Mouse (Mus musculus): ENCODE data around the gene Olfr324. TPM values are rescaled to one million over a fixed set of nuclear protein-coding genes. Genes with fewer than 3 reads are reported as not detected.

Gene Olfr324
- total RNA-seq (2023) = not detected

DNA sequence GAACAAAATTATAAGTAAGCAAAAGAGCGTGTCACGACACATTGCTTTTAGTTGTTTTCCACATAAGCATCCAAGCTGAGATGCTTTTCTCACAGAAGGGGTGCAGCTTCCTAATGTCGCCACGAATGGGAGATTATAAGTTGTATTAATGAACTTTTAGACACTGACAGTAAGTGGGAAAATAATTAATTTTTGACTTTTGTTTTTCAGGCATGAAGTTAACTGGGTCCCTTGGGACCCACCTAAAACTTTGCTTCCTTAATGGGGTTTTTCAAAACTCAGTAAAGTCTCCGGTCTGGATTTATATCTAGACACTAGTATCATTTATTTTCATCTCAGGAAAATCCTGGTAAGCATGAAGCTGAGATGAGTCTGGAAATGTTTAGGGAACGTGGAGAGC, at the start of gene Olfr324:
Gene Olfr324, plus strand, starts transcription at position 301 of the 400 bp plus-strand sequence.

DNA sequence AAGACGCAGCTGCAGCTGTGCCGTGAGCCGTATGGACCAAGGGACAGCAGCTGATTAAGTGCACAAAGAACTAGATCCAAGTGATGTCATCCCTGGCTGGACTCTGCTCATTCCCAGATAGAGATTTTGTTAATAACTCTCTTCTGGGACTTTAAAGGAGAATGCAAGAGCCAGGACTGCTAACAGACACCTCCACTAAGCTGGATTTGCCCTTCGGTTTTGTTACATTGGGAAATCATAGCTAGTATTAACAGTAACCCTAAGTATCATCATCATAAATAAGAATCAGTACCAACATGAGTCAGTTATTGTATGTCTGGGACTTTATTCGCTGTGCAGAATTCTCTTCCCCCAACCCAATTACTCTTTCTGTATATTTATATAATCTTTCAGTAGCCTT, 48.6 kb upstream of the Olfr324 start, which contains the start of gene Olfr329-ps:
Gene Olfr329-ps, minus strand, starts transcription at position 101 of the 400 bp plus-strand sequence.

DNA sequence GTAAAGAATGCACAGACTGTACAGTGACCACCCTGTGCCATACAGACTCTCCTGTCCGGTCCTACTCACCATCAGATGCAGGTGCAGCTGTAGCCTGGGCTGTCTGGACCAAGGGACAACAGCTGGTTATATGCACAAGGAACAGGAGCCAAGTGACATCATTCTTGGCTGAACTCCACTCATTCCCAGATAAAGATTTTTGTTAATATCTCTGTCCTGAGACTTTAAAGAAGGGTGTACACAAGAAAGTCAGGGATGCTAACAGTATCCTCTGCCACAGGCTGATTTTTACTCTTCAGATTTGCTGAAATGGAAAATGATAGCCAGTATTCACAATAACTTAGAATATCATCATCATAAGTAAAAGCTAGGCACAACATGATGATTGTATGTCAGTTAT, 39.4 kb upstream of the Olfr324 start, which contains the start of gene Olfr328:
Gene Olfr328, minus strand, starts transcription at position 101 of the 400 bp plus-strand sequence.

DNA sequence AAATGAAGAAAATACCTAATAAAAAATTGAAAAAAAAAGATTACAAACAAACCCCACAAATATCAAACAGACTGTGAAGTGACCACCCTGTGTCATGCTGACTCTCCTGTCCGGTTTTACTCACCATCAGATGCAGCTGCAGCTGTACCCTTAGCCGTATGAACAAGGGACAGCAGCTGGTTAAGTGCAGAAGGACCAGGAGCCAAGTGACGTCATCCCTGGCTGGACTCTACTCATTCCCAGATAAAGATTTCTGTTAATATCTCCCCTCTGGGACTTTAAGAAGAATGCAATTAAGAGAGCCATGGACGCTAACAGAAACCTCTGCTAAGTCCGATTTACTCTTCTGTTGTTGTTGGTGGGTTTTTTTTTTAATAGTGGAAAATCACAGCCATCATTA, 24.5 kb upstream of the Olfr324 start, which contains the start of gene Olfr224:
Gene Olfr224, minus strand, starts transcription at position 149 of the 400 bp plus-strand sequence.

DNA sequence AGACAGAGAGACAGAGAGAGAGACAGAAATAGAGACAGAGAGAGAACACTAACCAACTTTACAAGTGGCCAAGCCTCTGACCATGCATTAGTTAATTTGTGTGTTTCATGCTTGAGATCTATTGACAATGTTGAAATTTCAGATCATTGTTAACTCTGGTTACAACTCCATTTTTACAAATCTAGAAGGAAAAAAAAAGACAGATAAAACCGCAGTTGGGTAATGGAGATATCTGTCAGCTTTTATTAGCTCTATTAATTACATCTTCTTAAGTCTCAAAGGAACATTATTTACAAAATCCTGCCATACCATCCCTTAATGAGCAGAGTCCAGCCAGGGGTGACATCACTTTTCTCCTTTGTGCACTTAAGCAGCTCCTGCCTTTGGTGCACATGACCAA, 17.5 kb upstream of the Olfr324 start, which contains the start of gene Olfr325:
Gene Olfr325, plus strand, starts transcription at position 301 of the 400 bp plus-strand sequence.

DNA sequence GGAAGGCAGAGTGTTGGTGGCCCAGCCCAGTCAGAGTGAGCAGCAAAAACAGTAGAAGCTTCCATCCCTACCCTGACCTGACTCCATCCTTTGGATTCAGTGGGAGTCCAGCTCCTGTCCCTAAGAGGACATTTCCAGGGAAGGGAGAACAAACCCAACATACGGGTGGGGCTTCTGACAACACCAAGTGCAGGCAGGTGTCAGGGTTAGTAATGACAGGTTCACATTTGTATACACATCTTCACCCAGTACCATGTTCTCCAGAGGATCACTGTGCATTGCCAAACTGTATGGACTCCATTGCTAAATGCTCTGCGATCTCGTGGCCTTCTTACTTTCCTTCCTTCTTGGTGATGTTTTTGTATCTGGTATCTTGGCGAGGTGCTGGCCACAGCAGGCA, 21.1 kb downstream of the Olfr324 start, which contains the start of gene 2210407C18Rik:
Gene 2210407C18Rik, minus strand, starts transcription at position 101 of the 400 bp plus-strand sequence.

DNA sequence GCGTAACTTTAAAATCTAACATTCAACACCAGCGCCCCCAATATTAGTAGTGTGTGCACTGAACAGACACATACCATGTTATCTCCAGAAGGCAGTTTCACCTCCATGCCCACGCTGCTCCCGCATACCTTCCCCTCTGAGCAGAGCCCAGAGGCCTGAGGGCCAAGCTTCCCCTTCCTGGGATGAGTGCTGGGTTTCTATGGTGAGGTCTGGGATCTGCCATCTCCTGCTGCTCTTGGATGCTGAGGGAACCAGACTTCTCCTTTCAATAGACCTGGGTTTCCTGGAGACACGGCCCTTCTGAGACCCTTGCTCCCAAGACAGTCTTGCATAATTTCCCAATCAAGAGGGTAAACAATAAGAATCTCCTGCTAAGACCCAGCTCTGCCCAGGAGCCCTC, 35.5 kb downstream of the Olfr324 start, which contains the start of gene Olfr323:
Gene Olfr323, minus strand, starts transcription at position 101 of the 400 bp plus-strand sequence.

GRCm38 (mm10) chr11:58640272-58640867, 45.5 kb downstream of the Olfr324 start, which contains the start of gene Trim58:
TSS of gene Trim58 (plus strand) at chr11:58640465.

Other genes with a start within 250 kb of the Olfr324 start
- gene Lypd8, start 216.1 kb upstream of the Olfr324 start, total RNA-seq (2023) = not detected
- not detected for gene 1810065E05Rik, start 174.0 kb upstream of the Olfr324 start, total RNA-seq (2023)
- not detected for gene Gm12253, start 162.6 kb upstream of the Olfr324 start, total RNA-seq (2023)
- not detected for gene Lypd9, start 142.2 kb upstream of the Olfr324 start, total RNA-seq (2023)
- not detected for gene Olfr30, start 132.8 kb upstream of the Olfr324 start, total RNA-seq (2023)
- gene Olfr332, start 102.6 kb upstream of the Olfr324 start, total RNA-seq (2023) = not detected
- gene Olfr331, start 92.5 kb upstream of the Olfr324 start, total RNA-seq (2023) = not detected
- gene Olfr330, start 60.3 kb upstream of the Olfr324 start, total RNA-seq (2023) = not detected
- gene Olfr329-ps, start 48.7 kb upstream of the Olfr324 start, total RNA-seq (2023) = not detected
- under 1 TPM in 1 of 2 experiments, not detected in 1; 0.15 TPM for gene Olfr328, start 39.5 kb upstream of the Olfr324 start, total RNA-seq (2023)
- gene Olfr224, start 24.6 kb upstream of the Olfr324 start, total RNA-seq (2023) = not detected
- gene Olfr325, start 17.4 kb upstream of the Olfr324 start, total RNA-seq (2023) = not detected
- gene 2210407C18Rik, start 21.0 kb downstream of the Olfr324 start, total RNA-seq (2023) = not detected
- not detected for gene Olfr323, start 35.4 kb downstream of the Olfr324 start, total RNA-seq (2023)
- gene Trim58, start 45.4 kb downstream of the Olfr324 start, total RNA-seq (2023) = 1 to 10 TPM; 1.4 to 2.2 TPM
- under 1 TPM in 1 of 2 experiments, not detected in 1; 0.11 TPM for gene Olfr322, start 63.7 kb downstream of the Olfr324 start, total RNA-seq (2023)
- not detected for gene Olfr320, start 86.0 kb downstream of the Olfr324 start, total RNA-seq (2023)
- not detected for gene Olfr319, start 104.0 kb downstream of the Olfr324 start, total RNA-seq (2023)
- gene Olfr318, start 128.9 kb downstream of the Olfr324 start, total RNA-seq (2023) = under 1 TPM; 0.15 TPM
- gene Olfr317, start 144.1 kb downstream of the Olfr324 start, total RNA-seq (2023) = not detected
- gene Olfr316, start 157.6 kb downstream of the Olfr324 start, total RNA-seq (2023) = not detected
- gene Olfr315, start 178.1 kb downstream of the Olfr324 start, total RNA-seq (2023) = not detected
- not detected for gene Olfr314, start 187.8 kb downstream of the Olfr324 start, total RNA-seq (2023)
- not detected for gene Fam183b, start 206.8 kb downstream of the Olfr324 start, total RNA-seq (2023)
- not detected for gene Olfr313, start 219.9 kb downstream of the Olfr324 start, total RNA-seq (2023)
- gene Olfr312, start 234.1 kb downstream of the Olfr324 start, total RNA-seq (2023) = not detected
- gene Olfr311, start 244.1 kb downstream of the Olfr324 start, total RNA-seq (2023) = not detected

Measured in neutrophil, adult 83 days (primary cell).